Mouse (Mus musculus) spleen, adult 18-20 months (tissue): Measurements from ENCODE around the gene 2510039O18Rik.

Source experiments
- DNase-seq, 2 experiments: peaks; one replicate each; pipeline ENCODE4 v3.0.0; 2022; ENCODE audit warnings: mixed read lengths in 2 of 2

2510039O18Rik gene

GRCm38 (mm10) chr4:147995311-147995710 is 54.6 kb downstream of the 2510039O18Rik start:
- DNase-seq, result no peak
